Mouse (Mus musculus): ENCODE results near the gene Ptbp2. TPM values are rescaled to one million over a fixed set of nuclear protein-coding genes. Genes with fewer than 3 reads are reported as not detected.

The Ptbp2 gene
- 9.8 TPM for polyA plus RNA-seq (2014; fragmentation: Illumina TruSeq; extraction: RNeasy Lipid Tissue Mini Kit (QIAGEN cat#74804); ENCODE audit: insufficient read depth, low read depth, low replicate concordance)

GRCm38 (mm10) chr3:119784366-119784765, at the start of gene Ptbp2:
Gene Ptbp2 (minus strand): TSS chr3:119784466.

Measured in lung, adult 10 weeks (tissue).